Mouse (Mus musculus) lung, embryonic 14.5 days (tissue): Measurements from ENCODE around the gene Pawr. TPM values are rescaled to one million over a fixed set of nuclear protein-coding genes. Genes with fewer than 3 reads are reported as not detected.

ENCODE experiments used
- ATAC-seq: fragments of 200-750 bp; cut with Nextera tagmentation; 2 replicates; pipeline ENCODE4 v1.8.0; 2017; ENCODE audit warnings: mild to moderate bottlenecking, moderate TSS enrichment, moderate library complexity; ENCODE audit not compliant: insufficient read depth
- DNase-seq: peaks from one replicate; pipeline ENCODE4 v3.0.0-alpha.2; 2015
- H3K27ac ChIP-seq: fragments of 300-500 bp; sonication (generic); 2 replicates; pipeline ENCODE4 v1.5.1; 2014; ENCODE audit warnings: low read depth, mild to moderate bottlenecking, moderate library complexity
- H3K27me3 ChIP-seq: fragments of 300-500 bp; sonication (generic); 2 replicates; pipeline ENCODE4 v1.6.1; 2014; ENCODE audit warnings: low read length, control low read depth; ENCODE audit not compliant: insufficient read depth
- H3K36me3 ChIP-seq: fragments of 300-500 bp; sonication (generic); 2 replicates; pipeline ENCODE4 v1.6.1; 2014; ENCODE audit warnings: control low read depth; ENCODE audit not compliant: insufficient read depth
- H3K4me1 ChIP-seq: fragments of 300-500 bp; sonication (generic); 2 replicates; pipeline ENCODE4 v1.6.1; 2014; ENCODE audit warnings: antibody characterized with exemption, control low read depth; ENCODE audit not compliant: insufficient read depth
- H3K4me2 ChIP-seq: fragments of 300-500 bp; sonication (generic); 2 replicates; pipeline ENCODE4 v1.6.1; 2014; ENCODE audit warnings: mild to moderate bottlenecking
- H3K4me3 ChIP-seq: fragments of 300-500 bp; sonication (generic); 2 replicates; pipeline ENCODE4 v1.5.1; 2014; ENCODE audit warnings: low read depth, low read length
- H3K9ac ChIP-seq: fragments of 300-500 bp; sonication (generic); 2 replicates; pipeline ENCODE4 v1.6.1; 2014
- H3K9me3 ChIP-seq: fragments of 300-500 bp; sonication (generic); 2 replicates; pipeline ENCODE4 v1.6.1; 2016; ENCODE audit warnings: low read depth, low read length, control low read depth
- CTCF ChIP-seq: IDR thresholded peaks from 2 replicates; pipeline ENCODE4 v1.5.1; 2016; ENCODE audit warnings: antibody characterized with exemption, low read depth
- WGBS: fragments of 180-500 bp; shearing (Covaris S2); extraction: QIAGEN DNeasy Blood & Tissue Kit; methylation state at CpG from one replicate; pipeline ENCODE4 v1.1.7; 2014; 5-methylcytosine and 5-hydroxymethylcytosine counted together
- polyA plus RNA-seq: library from polyadenylated mRNA; unstranded; fragments of >200 nt; fragmentation: Nextera tagmentation; extraction: Ambion mirVana; gene quantifications from 2 replicates; pipeline ENCODE4 v1.2.1, GENCODE M21; 2014

Pawr gene
- polyA plus RNA-seq, 1 experiment from 2014 or later: 27.4 TPM

DNA sequence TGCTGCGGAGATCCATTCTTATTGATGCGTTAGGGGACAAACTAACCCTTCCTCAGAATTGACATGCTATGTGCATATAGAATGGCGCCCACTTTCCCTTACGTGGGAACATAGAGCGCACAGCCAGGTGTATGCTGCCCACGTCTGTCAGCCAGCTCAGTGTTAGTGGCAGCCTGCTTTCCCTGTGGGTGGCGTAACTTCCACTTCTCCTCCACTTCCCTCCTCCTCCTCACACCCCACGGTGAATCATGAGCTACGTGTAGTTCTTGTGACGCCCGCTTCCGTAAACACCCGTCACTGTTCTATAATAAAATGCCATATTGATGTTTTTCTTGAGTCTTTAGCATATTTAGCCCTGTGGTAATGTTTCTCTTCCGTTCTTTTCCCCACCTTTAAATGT is 63.7 kb downstream of the Pawr start:
- Histone ChIP-seq H3K4me2 (no peak overlapping the region), H3K9me3 (no peaks in the 10 kb centered on the region; the same call in 1 of the 2 replicates), H3K36me3 (no peaks in the 10 kb centered on the region), H3K27ac (no peak overlapping the region), H3K4me1 (peaks cover 5% of the 10 kb centered on the region; the same call in 1 of the 2 replicates), H3K4me3 (no peak overlapping the region), H3K27me3 (no peaks in the 10 kb centered on the region), H3K9ac (no peak overlapping the region)
- no peak for DNase-seq
- WGBS: 73% methylated on average over 14 of the region's 14 CpGs
- no peak for ATAC-seq
- TF ChIP-seq CTCF: no peak

DNA sequence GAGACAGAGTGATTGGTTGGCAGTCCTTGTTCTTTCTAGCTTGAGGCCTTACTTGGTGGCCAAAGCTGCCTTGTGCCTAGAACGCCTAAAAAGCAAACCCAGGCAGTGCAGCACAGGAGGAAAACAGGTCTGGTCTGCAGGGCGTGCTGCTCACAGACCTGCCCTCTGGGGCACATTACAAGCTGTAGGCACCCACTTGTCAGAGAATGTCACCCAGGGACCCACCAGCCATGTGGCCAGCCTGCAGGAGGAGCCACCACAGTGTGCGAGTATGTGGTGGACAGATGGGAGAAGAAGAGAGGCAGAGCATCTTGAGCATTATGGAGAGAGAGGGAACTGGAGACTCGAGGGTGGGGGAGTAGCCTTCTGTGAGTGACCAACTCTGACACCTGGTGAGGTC is 70.8 kb downstream of the Pawr start:
- Histone ChIP-seq H3K27me3 (no peaks in the 10 kb centered on the region), H3K27ac (no peak overlapping the region), H3K4me1 (peaks cover 9% of the 10 kb centered on the region), H3K9ac (no peak overlapping the region), H3K4me3 (no peak overlapping the region), H3K4me2 (no peak overlapping the region), H3K36me3 (no peaks in the 10 kb centered on the region), H3K9me3 (no peaks in the 10 kb centered on the region)
- 83% methylated on average over 4 of the region's 4 CpGs for WGBS
- no peak for ATAC-seq
- no peak for DNase-seq
- TF ChIP-seq CTCF: no peak

DNA sequence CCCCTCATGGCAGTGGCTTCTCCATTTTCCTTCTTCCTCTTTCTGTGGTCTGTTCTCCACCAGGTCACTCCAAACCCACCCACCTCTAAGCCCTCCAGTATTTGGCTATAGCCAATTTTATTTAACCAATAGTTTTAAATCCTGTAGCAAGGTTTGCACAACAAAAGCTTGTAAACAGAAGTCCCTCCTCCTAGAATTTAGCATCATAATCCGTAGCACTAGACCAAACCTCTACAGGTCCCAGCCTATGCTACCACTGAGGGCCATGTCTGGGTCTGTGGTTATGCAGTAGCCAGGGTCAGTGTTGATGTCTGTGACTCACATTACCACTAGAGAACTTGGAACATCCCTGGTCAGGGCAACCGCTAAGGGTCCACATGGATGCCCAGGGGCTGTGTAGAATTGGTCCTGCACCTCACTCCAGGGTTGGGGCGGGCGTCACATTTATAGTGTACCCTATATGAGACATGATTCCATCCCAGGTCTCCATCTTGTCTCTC is 71.5 kb downstream of the Pawr start:
- 93% methylated on average over 4 of the region's 4 CpGs for WGBS
- ATAC-seq (0 out of 2 replicates have a peak, but pooled peaks have one; percentile 2), DNase-seq (no peak)
- H3K9me3 ChIP-seq: no peaks in the 10 kb centered on the region
- H3K27ac ChIP-seq: no peak overlapping the region
- no peak overlapping the region for H3K4me2 ChIP-seq
- no peak overlapping the region for H3K4me3 ChIP-seq
- H3K36me3 ChIP-seq: no peaks in the 10 kb centered on the region
- no peak for TF ChIP-seq CTCF
- H3K4me1 ChIP-seq: peaks cover 9% of the 10 kb centered on the region
- no peaks in the 10 kb centered on the region for H3K27me3 ChIP-seq
- H3K9ac ChIP-seq: no peak overlapping the region

DNA sequence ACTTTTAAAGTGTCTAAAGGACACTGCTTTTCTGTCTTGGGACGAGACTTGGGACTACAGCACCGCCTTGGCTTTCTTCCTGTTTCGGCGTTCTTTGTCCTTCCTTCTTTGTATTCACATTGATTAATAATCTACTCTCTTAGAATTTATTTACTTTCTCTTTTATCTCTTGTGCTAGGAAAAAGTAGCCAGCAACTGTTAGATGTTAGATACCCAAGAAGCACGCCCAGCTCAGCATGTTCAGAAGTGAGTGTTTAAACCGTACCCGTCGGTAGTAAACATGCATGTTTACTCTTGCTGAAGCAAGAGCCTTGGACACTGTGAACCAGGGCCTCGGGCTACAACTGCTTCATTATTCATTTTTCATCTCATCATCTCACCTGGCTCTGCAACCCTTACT is 72.2 kb downstream of the Pawr start:
- H3K36me3 ChIP-seq: no peaks in the 10 kb centered on the region
- no peak for TF ChIP-seq CTCF
- 49% methylated on average over 9 of the region's 9 CpGs for WGBS
- no peaks in the 10 kb centered on the region for H3K9me3 ChIP-seq
- H3K4me2 ChIP-seq: 0 out of 2 replicates have a peak overlapping the region, but pooled peaks have one; percentile 2
- DNase-seq (no peak), ATAC-seq (no peak)
- no peak overlapping the region for H3K9ac ChIP-seq
- no peak overlapping the region for H3K4me3 ChIP-seq
- H3K4me1 ChIP-seq: peaks cover 9% of the 10 kb centered on the region
- peak overlapping the region; percentile 78 for H3K27ac ChIP-seq
- no peaks in the 10 kb centered on the region for H3K27me3 ChIP-seq

DNA sequence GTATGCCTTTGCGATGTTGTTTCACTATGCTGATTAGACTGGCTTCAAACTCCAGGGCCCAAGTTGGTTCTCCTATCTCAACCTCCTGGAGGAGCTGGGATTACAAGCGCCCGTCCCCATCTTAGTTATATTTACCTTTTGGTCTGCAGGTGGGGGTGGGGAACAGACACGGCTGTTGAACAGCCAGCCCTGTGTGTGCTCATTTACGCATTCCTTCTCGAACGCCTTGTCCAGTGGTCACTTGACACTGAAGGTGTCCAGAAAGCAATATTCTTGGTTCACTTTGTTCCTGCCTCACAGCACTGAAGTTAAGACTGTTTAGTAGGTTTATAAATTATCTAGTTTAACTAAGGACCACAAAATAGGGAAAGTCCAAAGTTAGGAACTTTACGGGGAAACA is 73.2 kb downstream of the Pawr start:
- Histone ChIP-seq H3K4me1 (peaks cover 13% of the 10 kb centered on the region), H3K27ac (peak overlapping the region; percentile 78), H3K27me3 (no peaks in the 10 kb centered on the region), H3K4me2 (peak overlapping the region; percentile 7; the same call in 1 of the 2 replicates), H3K9ac (no peak overlapping the region), H3K36me3 (no peaks in the 10 kb centered on the region), H3K4me3 (no peak overlapping the region), H3K9me3 (no peaks in the 10 kb centered on the region)
- WGBS: 35% methylated on average over 8 of the region's 8 CpGs
- TF ChIP-seq CTCF: no peak
- ATAC-seq: no peak
- DNase-seq: no peak

DNA sequence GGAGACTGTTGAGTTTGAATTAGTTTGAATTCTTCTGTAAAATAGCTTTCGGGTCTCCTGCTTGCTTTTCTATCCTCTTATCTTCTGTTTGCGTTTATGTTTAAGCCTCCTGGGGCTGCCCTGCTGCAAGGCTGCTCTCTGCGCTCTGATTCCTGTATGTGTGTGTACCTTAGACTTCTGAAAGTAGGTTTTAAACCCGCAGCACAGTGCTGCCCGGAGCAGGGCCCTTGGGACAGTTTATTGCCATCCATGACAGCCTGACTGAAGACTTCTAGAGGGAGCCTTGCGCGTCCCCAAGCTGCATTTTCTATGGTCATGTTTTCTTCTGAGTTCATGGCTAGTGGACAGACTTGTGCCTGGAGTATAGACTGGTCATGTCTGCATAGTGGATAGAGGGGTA is 74.0 kb downstream of the Pawr start:
- Histone ChIP-seq H3K27ac (peak overlapping the region; percentile 89), H3K27me3 (no peaks in the 10 kb centered on the region), H3K4me3 (no peak overlapping the region), H3K4me1 (peaks cover 13% of the 10 kb centered on the region), H3K4me2 (peak overlapping the region; percentile 41), H3K9ac (0 out of 2 replicates have a peak overlapping the region, but pooled peaks have one; percentile 14), H3K36me3 (no peaks in the 10 kb centered on the region), H3K9me3 (no peaks in the 10 kb centered on the region)
- 27% methylated on average over 7 of the region's 7 CpGs for WGBS
- TF ChIP-seq CTCF: no peak
- ATAC-seq: no peak
- DNase-seq: no peak

DNA sequence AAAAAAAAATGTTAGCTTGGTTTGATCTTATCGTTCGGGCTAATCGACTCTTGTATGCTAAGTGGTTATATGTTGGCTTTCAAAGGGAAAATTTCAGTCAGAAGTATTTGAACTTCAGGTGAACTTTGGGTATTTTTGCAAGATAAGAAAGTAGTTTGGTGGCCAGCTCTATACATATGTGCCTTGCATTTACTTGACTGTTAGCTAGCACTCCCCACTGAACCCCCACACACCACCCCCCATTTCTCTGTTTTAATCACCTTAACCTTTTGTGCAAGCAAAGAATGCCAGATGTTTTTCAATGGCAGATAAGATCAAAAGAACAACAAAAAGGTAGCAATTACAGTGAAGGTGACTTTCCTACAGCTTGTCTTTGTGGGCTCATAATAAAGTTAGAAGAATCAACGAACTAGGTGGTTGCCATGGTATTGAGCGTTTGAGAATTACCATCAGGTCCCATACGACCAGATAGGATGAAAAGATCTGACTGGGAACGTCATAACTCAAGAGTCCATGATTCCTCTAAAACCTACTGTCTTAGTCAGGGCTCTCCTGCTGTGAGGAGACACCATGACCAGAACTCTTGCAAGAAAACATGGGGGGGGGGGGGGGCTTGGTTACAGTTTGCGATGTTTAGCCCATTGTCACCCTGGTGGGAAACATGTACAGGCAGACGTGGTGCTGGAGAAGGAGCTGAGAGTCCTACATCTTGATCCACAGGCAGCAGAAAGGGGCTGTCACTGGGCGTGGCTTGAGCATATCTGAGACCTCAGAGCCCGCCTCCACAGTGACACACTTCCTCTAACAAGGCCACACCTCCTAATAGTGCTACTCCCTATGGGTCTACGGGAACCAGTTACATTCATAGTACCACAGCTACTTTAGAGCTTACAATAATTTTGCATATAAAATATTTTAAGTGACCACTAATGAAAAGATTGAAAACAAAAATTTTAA is 75.2 kb downstream of the Pawr start:
- Histone ChIP-seq H3K27me3 (no peaks in the 10 kb centered on the region), H3K9ac (no peak overlapping the region), H3K36me3 (peaks cover 11% of the 10 kb centered on the region; the same call in 1 of the 2 replicates), H3K27ac (no peak overlapping the region), H3K9me3 (no peaks in the 10 kb centered on the region), H3K4me2 (no peak overlapping the region), H3K4me1 (peaks cover 13% of the 10 kb centered on the region), H3K4me3 (no peak overlapping the region)
- WGBS: 58% methylated on average over 12 of the region's 12 CpGs
- no peak for TF ChIP-seq CTCF
- ATAC-seq: peak; percentile 55; the same call in 1 of the 2 replicates
- DNase-seq: peak; percentile 53
